Mouse (Mus musculus) urinary bladder, postnatal 14 days (tissue): ENCODE data around the gene Luzp1.

ENCODE experiments used
- DNase-seq: peaks from one replicate; pipeline ENCODE4 v3.0.0; 2021; ENCODE audit warnings: low spot score

Gene Luzp1

DNA sequence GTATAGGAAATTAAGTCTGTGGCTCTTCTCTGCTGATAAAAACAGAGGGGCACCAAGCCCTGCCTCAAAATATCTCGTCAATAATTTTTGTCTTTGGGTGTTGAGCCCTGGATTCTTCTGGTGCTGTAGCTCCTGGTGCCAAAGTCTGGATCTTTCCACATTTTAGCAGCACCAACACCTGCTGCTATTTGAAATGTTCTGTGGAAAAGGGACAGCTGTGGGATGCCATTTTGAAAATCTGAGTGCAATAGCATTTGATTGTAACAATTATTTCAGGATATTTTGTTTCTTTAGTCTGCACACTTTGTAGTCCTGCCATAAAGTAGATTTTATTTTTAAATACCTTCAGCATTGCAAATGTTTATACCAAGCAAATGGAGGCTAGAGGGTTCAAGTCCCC, 78.2 kb downstream of the Luzp1 start:
- no peak for DNase-seq

DNA sequence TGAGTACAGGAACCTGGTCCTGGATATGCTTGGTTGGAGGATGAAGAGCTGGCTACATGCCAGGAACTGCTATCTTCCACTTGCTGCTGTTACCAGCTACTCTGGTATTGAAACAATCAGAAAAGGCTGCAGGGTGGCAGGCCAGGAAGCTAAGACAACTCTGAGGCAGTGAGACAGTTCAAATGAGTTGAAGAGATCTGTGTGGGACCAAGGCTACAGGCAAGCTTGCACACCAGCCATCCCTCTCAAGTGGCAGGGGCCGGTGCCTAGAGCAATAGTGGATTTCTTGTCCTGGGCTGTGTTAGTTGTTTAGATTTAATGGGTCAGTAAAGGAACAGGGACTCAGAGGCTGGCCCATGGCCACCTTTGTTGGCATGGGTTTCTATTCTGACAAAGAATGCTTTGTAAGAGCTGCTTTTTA, 78.8 kb downstream of the Luzp1 start:
- no peak for DNase-seq

DNA sequence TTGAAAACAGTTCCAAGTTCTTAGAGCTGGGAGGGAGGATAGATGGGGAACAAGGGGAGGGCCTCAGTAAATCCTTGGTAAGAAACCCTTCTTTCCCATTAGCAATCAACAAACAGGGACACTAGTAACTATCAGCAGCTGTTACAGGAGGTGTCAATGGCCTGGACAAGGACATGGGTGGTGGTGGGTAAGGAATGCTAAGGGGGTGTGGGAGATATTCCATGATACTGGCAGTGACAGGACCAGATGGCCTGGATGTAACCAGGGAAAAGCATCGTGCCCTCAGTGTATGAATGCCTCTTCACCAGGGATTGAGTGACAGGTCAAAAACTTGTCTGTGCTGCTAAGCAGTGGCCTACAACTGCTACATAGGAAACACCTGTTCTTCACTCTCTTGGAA, 83.5 kb downstream of the Luzp1 start:
- no peak for DNase-seq

DNA sequence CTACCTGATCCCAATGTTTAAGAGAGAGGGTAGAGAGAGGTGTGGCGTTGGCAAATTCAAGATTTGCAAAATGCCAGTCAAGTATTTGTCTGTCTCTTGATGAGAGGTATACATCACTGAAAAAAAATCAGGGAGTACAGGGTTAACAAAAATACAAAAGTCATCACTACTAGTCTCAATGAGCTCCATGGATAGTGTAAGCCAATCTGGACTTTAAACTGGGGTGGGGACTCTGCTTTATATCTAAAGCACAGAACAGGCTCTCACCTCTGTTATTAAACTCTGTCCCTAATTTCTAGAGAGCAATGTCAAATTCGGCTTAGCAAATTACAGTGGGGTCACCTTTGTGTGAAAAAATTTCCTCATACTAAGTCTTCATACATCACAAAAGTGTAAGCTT, 88.1 kb downstream of the Luzp1 start:
- no peak for DNase-seq

DNA sequence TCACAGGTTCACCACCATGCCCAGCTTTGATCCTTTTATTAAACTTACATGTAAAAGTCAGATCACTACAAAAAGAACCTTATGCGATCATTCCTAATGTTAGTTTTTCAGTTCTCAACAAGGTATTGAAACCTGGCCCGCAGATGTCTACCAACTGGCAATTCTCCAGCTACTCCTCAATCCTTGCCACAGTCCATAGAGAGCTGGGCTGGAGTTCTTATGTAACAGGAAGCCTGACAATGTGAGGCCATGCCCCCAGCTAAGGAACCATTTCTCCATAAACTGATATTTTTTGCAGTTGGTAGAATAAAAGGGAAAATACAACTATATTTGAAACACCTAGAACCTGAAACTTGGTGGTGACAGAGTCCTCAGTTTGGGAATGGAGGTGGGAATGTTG, 90.1 kb downstream of the Luzp1 start:
- no peak for DNase-seq

DNA sequence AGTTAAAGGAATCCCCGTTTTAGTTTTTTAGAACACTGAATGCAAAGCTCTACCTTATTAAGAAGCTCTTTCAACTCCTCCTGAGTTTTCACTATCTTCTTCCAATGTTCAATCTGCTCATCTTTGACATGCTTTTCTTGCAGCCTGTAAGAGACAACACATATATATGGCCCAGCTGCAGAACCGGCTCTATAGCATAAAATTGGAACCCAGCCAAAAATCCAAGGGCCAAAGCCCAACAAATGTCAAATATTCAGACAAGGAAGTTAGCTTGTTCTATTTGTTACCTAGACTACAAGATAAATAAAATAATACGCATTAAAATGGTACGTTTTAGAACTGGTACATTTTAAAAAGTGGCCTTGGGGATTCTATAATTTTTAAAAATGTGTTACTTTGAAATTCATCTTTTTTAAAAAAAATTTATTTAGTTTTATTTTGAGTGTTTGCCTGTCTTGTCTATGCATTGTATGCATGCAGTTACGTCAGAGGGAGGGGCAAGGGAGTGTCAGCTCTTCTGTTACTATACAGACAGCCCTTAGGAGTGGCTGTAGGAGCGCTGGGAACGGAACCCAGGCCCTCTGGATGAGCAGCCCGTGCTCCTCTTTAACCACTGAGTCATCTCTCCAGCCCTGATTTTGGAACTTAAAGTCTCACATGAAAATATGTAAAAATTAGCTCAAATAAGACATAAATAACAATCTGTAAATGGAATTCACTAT, 90.9 kb downstream of the Luzp1 start:
- DNase-seq: no peak

DNA sequence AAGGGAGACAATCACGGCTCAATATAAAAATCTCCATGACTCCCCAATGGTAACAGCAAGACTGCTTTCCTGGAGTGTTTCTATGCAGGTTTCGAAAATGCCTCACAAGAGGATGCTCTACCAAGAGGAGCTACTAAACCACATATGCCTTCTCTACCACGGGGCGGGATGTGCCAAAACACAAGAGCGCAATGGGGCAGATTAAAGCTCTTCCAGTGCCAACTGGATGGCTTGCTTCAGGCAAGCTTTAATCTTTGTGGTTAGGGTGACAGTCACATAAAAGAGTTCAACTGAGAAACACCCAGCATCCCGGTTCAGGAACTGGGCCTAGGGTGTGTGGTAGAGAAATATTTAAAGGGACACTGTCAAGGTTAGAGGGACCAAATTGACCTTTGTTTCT, 93.2 kb downstream of the Luzp1 start:
- DNase-seq: no peak

DNA sequence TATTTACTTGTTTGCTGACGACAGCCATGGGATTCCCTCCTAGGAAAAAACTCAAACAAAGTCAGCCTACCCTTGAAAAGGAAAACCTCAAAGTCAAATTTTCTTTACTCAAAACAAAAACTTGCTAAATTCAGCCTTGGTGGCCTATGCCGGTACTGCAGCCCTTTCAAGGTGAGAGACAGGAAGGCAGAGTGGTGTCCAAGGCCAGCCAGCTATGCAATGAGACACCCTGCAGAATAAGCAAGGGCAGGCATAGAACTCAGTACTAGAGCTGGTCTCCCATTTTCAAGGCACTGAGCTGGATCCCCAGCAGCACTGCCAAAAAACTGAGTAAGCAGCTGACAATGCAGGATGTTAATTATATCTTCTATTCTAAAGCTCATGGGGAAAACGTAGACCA, 99.1 kb downstream of the Luzp1 start:
- DNase-seq: no peak

DNA sequence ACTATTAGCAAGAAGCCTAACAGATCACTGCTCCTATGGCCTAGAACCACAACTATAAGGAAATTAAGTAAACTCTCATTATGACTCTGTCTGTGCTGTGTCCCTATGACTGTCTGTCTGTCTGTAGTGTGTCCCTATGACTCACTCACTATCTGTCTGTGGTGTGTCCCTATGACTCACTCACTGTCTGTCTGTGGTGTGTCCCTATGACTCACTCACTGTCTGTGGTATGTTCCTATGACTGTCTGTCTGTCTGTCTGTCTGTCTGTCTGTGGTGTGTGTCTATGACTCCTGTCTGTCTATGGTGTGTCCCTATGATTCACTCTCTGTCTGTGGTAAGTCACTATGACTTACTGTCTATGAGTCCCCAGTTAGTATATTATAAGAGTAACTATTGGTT, 100.4 kb downstream of the Luzp1 start:
- no peak for DNase-seq

DNA sequence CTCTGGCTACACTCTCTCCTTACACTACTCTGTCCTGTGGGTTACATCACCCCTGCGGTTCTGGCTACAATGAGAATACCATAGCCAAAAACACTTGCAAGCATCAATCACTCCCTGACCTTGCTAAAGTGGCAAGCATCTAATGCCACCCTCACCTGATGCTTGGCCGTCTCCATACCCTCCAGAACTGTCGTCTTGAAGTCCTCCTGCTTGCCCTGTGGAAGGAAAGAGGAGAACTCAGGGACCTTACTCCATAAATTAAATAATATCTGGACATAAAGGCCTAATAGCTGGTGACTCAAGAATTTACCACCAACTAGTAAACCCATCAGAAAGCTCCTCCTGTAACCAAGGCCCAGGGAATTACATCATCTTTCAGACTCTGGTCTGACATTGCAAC, 112.3 kb downstream of the Luzp1 start:
- DNase-seq: no peak

DNA sequence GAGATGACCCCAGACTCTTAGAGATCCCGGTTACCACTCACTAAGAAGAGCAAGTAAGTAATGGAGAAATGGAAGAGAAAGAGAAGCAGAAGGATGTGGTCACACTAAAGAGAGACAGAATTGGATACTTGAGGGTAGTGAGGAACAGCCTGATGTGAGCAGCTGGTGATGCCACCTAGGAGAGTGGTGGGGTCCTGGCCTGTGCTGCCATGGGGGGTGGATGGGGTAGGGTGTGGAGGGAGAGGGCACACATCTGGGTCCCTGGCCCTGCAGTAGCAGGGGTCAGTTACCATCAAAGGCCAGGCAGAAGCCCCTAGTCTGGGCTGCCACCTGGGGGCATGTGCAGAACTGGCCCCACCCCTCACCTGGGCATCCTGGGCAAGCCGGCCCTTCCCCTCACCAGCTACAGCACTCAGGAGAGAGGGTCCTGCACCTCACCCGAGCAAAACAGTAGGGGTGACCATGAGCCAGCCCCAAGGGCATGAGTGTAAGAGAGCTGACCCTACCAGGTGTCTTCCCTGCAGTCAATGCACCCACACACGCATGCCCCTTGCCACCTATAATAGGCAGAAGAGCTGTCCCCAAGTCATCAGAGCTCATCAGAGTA, 117.8 kb downstream of the Luzp1 start:
- no peak for DNase-seq

DNA sequence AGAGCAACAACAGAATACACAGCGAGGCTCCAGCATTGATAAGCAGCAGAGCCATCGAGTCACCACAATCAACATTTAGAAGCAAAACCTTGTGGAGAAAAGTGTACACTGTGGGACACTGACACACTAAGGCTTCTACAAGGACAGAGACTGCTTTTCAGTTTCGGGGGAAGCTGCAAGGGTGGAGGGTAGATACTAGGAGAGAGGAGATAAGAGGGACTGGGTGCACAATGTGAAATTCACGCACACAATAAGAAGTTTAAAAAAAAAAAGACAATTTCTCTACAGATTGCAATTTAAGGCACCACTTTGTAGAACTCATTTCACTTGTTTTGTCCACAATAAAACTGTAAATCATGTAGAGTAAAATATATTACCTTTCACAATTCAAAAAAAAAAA, 118.4 kb downstream of the Luzp1 start:
- no peak for DNase-seq

DNA sequence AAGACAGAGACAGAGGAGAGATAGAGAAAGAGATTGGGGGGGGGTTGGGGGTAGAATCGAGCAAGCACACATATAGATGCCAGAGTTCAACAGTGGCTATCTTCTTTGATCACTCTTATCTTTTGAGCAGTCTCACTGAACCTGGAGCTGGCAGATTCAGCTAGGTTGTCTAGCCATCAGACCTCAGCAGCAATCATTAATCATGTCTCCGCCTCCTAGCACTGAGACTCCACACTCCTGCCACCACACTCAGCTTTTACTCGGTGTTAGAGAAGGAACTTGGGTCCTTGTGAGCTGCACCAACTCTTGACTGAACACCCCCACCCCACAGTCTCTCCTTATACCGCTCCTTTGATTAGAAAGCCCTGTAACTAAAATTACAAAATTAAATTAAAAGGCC, 122.5 kb downstream of the Luzp1 start:
- DNase-seq: no peak

DNA sequence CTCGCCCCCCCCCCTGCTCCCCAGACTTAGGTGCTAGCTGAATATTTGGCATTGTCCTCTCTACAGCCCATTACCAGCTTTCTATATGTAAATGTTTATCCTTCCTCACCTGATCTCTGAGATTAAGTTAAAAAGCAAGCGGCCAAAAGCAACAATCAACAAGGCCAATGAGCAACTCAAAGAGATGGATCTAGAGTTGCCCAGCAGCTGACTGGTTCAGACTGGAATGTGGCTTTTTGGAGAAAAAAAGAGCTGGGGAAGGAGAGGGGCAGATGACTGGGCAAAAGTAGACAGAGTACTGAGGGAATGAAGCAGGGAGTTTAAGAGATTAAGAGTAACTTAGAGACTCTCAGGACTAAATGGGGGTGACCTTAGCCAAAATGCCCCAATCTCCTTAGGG, 124.4 kb downstream of the Luzp1 start:
- DNase-seq: no peak

DNA sequence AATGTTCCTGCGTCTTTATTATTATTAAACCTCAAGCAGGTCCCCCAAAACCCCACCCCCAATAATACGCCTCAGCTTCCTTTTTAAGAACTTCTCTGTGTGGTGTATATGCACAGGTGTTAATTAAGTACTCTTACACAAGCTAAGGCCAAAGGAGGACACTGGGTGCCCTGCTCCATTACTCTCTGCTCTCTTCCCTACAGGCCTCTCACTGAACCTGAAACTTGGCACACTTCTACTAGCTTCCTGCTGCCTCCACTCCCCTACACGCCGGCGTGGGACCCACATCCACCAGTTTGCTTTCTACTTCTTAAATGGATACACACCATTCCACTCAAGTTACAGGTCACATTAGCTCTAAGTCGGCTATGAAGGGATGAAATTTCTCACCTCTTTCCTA, 125.7 kb downstream of the Luzp1 start:
- DNase-seq: no peak

DNA sequence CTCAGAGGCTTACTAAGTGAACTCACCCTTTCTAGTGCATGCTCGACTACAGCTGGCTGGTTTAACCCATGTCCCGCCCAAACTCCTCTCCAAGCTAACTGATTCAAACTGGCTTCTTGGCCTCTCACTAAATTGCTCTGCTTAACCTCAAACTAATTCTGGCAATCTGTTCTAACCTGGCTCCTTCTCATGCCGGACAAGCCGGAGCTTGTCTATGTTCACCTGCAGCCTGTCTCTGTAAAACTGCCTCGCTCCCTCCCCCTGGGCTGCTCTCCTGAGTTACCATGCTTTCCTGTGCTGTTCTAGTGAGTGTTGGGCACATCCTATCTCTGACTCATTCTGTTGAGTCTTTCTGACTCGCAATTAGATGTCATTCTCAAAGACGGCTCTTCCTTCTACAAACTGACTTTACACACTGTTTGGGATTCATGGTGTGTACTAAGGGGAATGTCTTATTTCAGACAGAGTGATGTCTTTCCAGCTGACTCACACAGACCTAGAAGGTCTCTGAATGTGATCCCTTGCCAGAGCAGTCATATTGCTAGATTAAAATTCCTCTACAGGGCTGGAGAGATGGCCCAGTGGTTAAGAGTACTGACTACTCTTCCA, 128.8 kb downstream of the Luzp1 start:
- DNase-seq: no peak

DNA sequence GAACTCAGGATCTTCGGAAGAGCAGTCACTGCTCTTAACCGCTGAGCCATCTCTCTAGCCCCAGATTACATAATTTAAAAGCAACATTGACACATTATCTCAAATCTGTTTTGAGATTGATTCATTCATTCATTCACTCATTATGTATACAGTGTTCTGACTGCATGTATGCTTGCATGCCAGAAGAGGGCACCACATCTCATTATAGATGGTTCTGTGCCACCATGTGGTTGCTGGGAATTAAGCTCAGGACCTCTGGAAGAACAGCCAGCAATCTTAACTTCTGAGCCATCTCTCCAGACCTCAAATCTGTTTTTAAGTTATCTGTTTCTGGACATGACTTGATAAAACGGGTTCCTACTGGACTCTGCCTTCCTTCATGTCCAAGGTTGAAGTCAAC, 130.3 kb downstream of the Luzp1 start:
- no peak for DNase-seq

DNA sequence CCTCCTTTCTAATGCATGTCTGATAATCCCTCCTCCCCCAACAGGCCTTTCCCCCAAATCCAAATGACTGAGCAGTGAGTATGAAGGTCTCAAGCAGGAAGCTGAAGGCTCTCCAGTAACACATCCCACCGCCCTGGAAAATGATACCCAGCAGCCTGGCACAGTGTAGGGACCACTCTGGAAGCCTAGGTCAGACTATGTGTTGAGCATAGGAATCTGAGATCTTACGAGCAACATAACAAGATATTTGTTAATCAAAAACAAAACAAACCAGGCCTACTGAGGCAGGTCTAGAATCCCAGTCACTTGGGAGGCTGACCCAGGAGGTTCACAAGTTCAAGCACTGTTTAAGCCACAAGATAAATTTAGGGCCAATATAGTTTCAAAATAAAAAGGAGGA, 131.0 kb downstream of the Luzp1 start:
- DNase-seq: no peak

DNA sequence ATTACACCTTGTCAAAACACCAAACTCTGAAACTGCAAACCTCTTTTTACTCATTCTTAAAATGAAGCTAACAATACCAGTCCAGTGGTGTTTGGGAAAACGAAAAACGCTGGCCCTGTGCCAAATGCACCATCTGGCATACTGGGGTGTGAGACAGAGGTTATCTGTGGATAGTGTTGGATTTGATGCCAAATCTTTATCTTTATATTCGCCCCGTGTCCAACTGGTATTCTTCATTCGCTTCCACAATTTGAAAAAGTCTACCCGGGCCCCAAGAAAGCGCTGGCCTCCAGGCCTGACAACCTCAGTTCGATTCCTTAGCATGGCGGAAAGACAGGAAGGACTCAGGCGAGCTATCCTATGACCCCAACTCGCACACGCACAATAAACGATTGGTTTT, 131.9 kb downstream of the Luzp1 start:
- peak; percentile 64 for DNase-seq

DNA sequence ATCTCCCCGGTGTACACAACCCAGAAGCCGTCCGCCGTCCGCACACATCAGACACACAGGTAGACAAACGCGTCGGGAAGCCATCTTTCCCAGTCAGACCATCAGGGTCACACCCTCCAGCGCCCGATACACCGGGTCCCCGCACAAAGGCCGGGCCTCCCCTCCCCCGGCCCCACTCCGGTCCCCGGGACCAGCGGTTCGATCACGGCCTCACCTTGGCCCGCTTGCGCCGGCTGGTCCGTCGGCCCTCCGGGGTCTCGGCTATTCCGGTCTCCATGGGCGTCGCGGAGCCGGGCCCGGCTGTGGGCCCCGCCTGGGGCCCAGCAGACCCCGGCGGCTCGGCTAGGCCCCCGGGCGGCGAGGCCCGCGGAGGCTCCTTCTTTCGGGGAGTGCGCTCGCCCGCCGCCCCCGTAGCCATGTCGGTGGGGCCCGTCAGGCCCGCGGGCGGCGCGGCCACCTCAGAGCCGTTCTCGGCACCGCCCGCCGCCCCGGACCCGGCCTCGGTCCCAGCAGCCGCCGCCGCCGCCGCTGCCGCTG, 132.5 kb downstream of the Luzp1 start:
- DNase-seq: peak; percentile 33

DNA sequence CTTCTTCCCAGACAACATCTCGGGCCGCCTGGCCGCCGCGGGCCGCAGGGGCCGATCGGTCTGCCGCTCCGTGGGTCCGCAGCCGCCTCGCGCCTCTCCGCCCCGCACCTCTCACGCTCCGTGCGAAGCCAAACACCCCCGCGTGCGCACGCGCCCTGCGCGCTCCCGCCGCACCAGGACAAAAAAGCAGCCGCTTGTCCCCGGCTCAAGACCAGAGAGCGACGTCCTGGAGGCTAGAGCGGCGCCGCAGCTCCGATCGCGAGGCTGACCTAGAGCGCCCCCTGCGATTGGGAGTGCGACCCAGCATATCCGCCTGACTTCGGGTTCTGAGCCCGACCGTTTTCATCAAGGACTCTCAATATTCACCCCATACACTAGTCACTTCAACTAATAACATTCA, 133.0 kb downstream of the Luzp1 start, which contains the start of gene Kdm1a:
Kdm1a (minus strand) TSS at position 156 of the 400 bp plus-strand sequence.
- DNase-seq: peak; percentile 96
